Mouse (Mus musculus) testis, adult 2 months (tissue): Measurements from ENCODE around the gene Tmem176a. TPM values are rescaled to one million over a fixed set of nuclear protein-coding genes. Genes with fewer than 3 reads are reported as not detected.

ENCODE experiments used
- H3K27ac ChIP-seq: fragments of 200-500 bp; 2 replicates; pipeline ENCODE4 v1.5.1; 2012; ENCODE audit warnings: low read depth, low read length; ENCODE audit not compliant: control insufficient read depth, insufficient read depth
- H3K27me3 ChIP-seq: fragments of 200-500 bp; 2 replicates; pipeline ENCODE4 v1.6.1; 2012; ENCODE audit warnings: mild to moderate bottlenecking, low read length, moderate library complexity; ENCODE audit not compliant: control insufficient read depth, insufficient read depth
- H3K36me3 ChIP-seq: fragments of 200-500 bp; 2 replicates; pipeline ENCODE4 v1.6.1; 2012; ENCODE audit warnings: mild to moderate bottlenecking, low read length; ENCODE audit not compliant: control insufficient read depth, insufficient read depth
- H3K4me1 ChIP-seq: fragments of 200-500 bp; 2 replicates; pipeline ENCODE4 v1.6.1; 2012; ENCODE audit warnings: low read length; ENCODE audit not compliant: control insufficient read depth, insufficient read depth
- H3K4me3 ChIP-seq: fragments of 200-500 bp; 2 replicates; pipeline ENCODE4 v1.5.1; 2012; ENCODE audit warnings: low read depth, mild to moderate bottlenecking, low read length, moderate library complexity, mixed read lengths; ENCODE audit not compliant: control insufficient read depth
- CTCF ChIP-seq: fragments of 200-500 bp; IDR thresholded peaks from 2 replicates; pipeline ENCODE4 v1.5.1; 2012; ENCODE audit warnings: low read depth, mild to moderate bottlenecking, inconsistent platforms, low read length, moderate library complexity; ENCODE audit not compliant: control insufficient read depth, insufficient read depth, insufficient replicate concordance
- POLR2A ChIP-seq: fragments of 200-500 bp; IDR thresholded peaks from 2 replicates; pipeline ENCODE4 v1.6.1; 2012; ENCODE audit warnings: low read depth, mild to moderate bottlenecking, inconsistent platforms, low read length, moderate library complexity; ENCODE audit not compliant: control insufficient read depth
- polyA plus RNA-seq: library from polyadenylated mRNA; depleted of rRNA; stranded (reverse); fragments of >200 nt; gene quantifications from 2 replicates; pipeline ENCODE4 v1.2.3, GENCODE M21; 2012

Tmem176a gene
- polyA plus RNA-seq, 1 experiment = 18.5 TPM

GRCm38 (mm10) chr6:48867158-48867557 is 26.4 kb downstream of the Tmem176a start:
- H3K4me1 ChIP-seq = no peaks in the 10 kb centered on the region
- no peaks in the 10 kb centered on the region for H3K36me3 ChIP-seq
- TF ChIP-seq POLR2A (no peak), CTCF (no peak)
- H3K27ac ChIP-seq = no peak overlapping the region
- no peaks in the 10 kb centered on the region for H3K27me3 ChIP-seq
- H3K4me3 ChIP-seq = no peak overlapping the region

GRCm38 (mm10) chr6:48869774-48870173 is 29.1 kb downstream of the Tmem176a start:
- Histone ChIP-seq H3K27me3 (no peaks in the 10 kb centered on the region), H3K4me3 (no peak overlapping the region), H3K27ac (no peak overlapping the region), H3K4me1 (no peaks in the 10 kb centered on the region), H3K36me3 (no peaks in the 10 kb centered on the region)
- TF ChIP-seq POLR2A (no peak), CTCF (no peak)

- no peak within 1 kb of the TSS for H3K4me3 ChIP-seq
- no peaks in the 10 kb centered on the region for H3K36me3 ChIP-seq
- no peak for TF ChIP-seq CTCF
- no peak for TF ChIP-seq POLR2A
Measured at GRCm38 (mm10) chr6:48872596-48872995, 31.9 kb downstream of the Tmem176a start, which contains the start of gene Aoc1. Gene Aoc1, plus strand, starts transcription at chr6:48872896.

GRCm38 (mm10) chr6:48874576-48874975 is 33.9 kb downstream of the Tmem176a start:
- Histone ChIP-seq H3K27ac (no peak overlapping the region), H3K36me3 (no peaks in the 10 kb centered on the region), H3K27me3 (no peaks in the 10 kb centered on the region), H3K4me1 (no peaks in the 10 kb centered on the region), H3K4me3 (no peak overlapping the region)
- no peak for TF ChIP-seq CTCF
- TF ChIP-seq POLR2A = no peak

More at GRCm38 (mm10) chr6:48872596-48872995, 31.9 kb downstream of the Tmem176a start, which contains the start of gene Aoc1:
- no peaks in the 10 kb centered on the region for H3K4me1 ChIP-seq
- H3K27ac ChIP-seq = no peak within 1 kb of the TSS
- no peaks in the 10 kb centered on the region for H3K27me3 ChIP-seq

GRCm38 (mm10) chr6:48875515-48875914 is 34.8 kb downstream of the Tmem176a start:
- TF ChIP-seq CTCF = no peak
- TF ChIP-seq POLR2A = no peak
- Histone ChIP-seq H3K4me3 (no peak overlapping the region), H3K27ac (no peak overlapping the region), H3K36me3 (no peaks in the 10 kb centered on the region), H3K4me1 (no peaks in the 10 kb centered on the region), H3K27me3 (no peaks in the 10 kb centered on the region)

- Histone ChIP-seq H3K4me1 (no peaks in the 10 kb centered on the region), H3K27me3 (no peaks in the 10 kb centered on the region), H3K36me3 (no peaks in the 10 kb centered on the region), H3K27ac (no peak overlapping the region), H3K4me3 (no peak overlapping the region)
- no peak for TF ChIP-seq CTCF
- no peak for TF ChIP-seq POLR2A
Measured at GRCm38 (mm10) chr6:48876510-48877135, 35.9 kb downstream of the Tmem176a start.

- H3K27ac ChIP-seq = no peak overlapping the region
- TF ChIP-seq CTCF = no peak
- no peak for TF ChIP-seq POLR2A
- H3K4me3 ChIP-seq = no peak overlapping the region
- no peaks in the 10 kb centered on the region for H3K27me3 ChIP-seq
- H3K4me1 ChIP-seq = no peaks in the 10 kb centered on the region
- H3K36me3 ChIP-seq = no peaks in the 10 kb centered on the region
Measured at GRCm38 (mm10) chr6:48894203-48894602, 53.5 kb downstream of the Tmem176a start.
